Mouse (Mus musculus) lung, embryonic 14.5 days (tissue): ENCODE results near the gene Hdac4. TPM values are rescaled to one million over a fixed set of nuclear protein-coding genes. Genes with fewer than 3 reads are reported as not detected.
A peak's percentile ranks its signal among the peaks of the same experiment; 100 is the strongest.

Experiments used
- ATAC-seq: fragments of 200-750 bp; cut with Nextera tagmentation; 2 replicates; pipeline ENCODE4 v1.8.0; 2017; ENCODE audit warnings: mild to moderate bottlenecking, moderate TSS enrichment, moderate library complexity; ENCODE audit not compliant: insufficient read depth
- DNase-seq: peaks from one replicate; pipeline ENCODE4 v3.0.0-alpha.2; 2015
- H3K27ac ChIP-seq: fragments of 300-500 bp; sonication (generic); 2 replicates; pipeline ENCODE4 v1.5.1; 2014; ENCODE audit warnings: low read depth, mild to moderate bottlenecking, moderate library complexity
- H3K27me3 ChIP-seq: fragments of 300-500 bp; sonication (generic); 2 replicates; pipeline ENCODE4 v1.6.1; 2014; ENCODE audit warnings: low read length, control low read depth; ENCODE audit not compliant: insufficient read depth
- H3K36me3 ChIP-seq: fragments of 300-500 bp; sonication (generic); 2 replicates; pipeline ENCODE4 v1.6.1; 2014; ENCODE audit warnings: control low read depth; ENCODE audit not compliant: insufficient read depth
- H3K4me1 ChIP-seq: fragments of 300-500 bp; sonication (generic); 2 replicates; pipeline ENCODE4 v1.6.1; 2014; ENCODE audit warnings: antibody characterized with exemption, control low read depth; ENCODE audit not compliant: insufficient read depth
- H3K4me2 ChIP-seq: fragments of 300-500 bp; sonication (generic); 2 replicates; pipeline ENCODE4 v1.6.1; 2014; ENCODE audit warnings: mild to moderate bottlenecking
- H3K4me3 ChIP-seq: fragments of 300-500 bp; sonication (generic); 2 replicates; pipeline ENCODE4 v1.5.1; 2014; ENCODE audit warnings: low read depth, low read length
- H3K9ac ChIP-seq: fragments of 300-500 bp; sonication (generic); 2 replicates; pipeline ENCODE4 v1.6.1; 2014
- H3K9me3 ChIP-seq: fragments of 300-500 bp; sonication (generic); 2 replicates; pipeline ENCODE4 v1.6.1; 2016; ENCODE audit warnings: low read depth, low read length, control low read depth
- CTCF ChIP-seq: IDR thresholded peaks from 2 replicates; pipeline ENCODE4 v1.5.1; 2016; ENCODE audit warnings: antibody characterized with exemption, low read depth
- WGBS: fragments of 180-500 bp; shearing (Covaris S2); extraction: QIAGEN DNeasy Blood & Tissue Kit; methylation state at CpG from one replicate; pipeline ENCODE4 v1.1.7; 2014; 5-methylcytosine and 5-hydroxymethylcytosine counted together
- polyA plus RNA-seq: library from polyadenylated mRNA; unstranded; fragments of >200 nt; fragmentation: Nextera tagmentation; extraction: Ambion mirVana; gene quantifications from 2 replicates; pipeline ENCODE4 v1.2.1, GENCODE M21; 2014

Gene Hdac4
- polyA plus RNA-seq, 1 experiment from 2014 or later: 20.2 TPM

DNA sequence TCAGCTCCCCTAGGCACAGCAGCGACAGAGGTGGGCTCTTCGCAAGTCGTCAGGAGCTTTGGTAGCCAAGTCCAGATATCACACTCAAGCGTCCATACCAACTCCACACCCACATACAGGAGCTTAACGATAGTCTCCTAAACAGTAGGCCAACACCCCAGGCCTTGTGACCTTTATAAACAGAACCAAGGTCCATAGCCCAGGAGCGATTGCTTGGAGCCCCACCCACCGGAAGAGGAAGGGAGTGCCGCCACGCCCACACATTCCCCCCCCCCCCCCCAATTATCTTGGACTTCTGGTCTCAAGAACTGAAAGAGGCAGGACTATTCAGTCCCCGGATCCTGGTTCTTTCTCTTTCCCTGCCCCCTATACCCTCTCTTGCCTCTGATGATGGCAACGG is 301.9 kb downstream of the Hdac4 start:
- Histone ChIP-seq H3K27ac (no peak overlapping the region), H3K9ac (no peak overlapping the region), H3K9me3 (no peaks in the 10 kb centered on the region), H3K4me2 (no peak overlapping the region), H3K4me1 (no peaks in the 10 kb centered on the region), H3K4me3 (no peak overlapping the region), H3K36me3 (no peaks in the 10 kb centered on the region), H3K27me3 (no peaks in the 10 kb centered on the region)
- WGBS: 89% methylated on average over 11 of the region's 11 CpGs
- DNase-seq: no peak
- TF ChIP-seq CTCF: no peak
- no peak for ATAC-seq

DNA sequence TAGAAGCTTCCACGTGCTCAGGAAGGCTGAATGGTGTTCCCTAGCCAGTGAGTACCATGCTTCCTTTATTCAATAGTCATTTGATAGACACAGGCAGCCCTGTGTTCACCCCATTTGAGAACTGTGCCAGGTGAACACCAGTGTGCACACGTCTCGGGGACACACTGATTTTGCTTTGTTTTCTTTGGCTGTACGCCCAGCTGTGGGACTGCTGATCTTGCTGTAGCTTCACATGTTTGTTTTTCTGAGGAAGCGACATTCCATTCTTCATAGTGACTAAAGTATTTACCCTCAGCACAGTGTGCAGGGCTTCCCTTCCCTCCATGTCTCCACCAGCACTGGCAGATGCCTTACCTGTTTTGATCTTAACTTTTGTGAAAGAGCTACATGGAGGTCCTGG is 312.4 kb downstream of the Hdac4 start:
- no peak overlapping the region for H3K4me3 ChIP-seq
- DNase-seq: peak; percentile 84
- no peaks in the 10 kb centered on the region for H3K9me3 ChIP-seq
- no peaks in the 10 kb centered on the region for H3K4me1 ChIP-seq
- no peak overlapping the region for H3K4me2 ChIP-seq
- no peaks in the 10 kb centered on the region for H3K27me3 ChIP-seq
- WGBS: 24% methylated on average over 5 of the region's 5 CpGs
- no peak for TF ChIP-seq CTCF
- H3K9ac ChIP-seq: no peak overlapping the region
- ATAC-seq: peak; percentile 75
- H3K36me3 ChIP-seq: no peaks in the 10 kb centered on the region
- peak overlapping the region; percentile 32; the same call in 1 of the 2 replicates for H3K27ac ChIP-seq

DNA sequence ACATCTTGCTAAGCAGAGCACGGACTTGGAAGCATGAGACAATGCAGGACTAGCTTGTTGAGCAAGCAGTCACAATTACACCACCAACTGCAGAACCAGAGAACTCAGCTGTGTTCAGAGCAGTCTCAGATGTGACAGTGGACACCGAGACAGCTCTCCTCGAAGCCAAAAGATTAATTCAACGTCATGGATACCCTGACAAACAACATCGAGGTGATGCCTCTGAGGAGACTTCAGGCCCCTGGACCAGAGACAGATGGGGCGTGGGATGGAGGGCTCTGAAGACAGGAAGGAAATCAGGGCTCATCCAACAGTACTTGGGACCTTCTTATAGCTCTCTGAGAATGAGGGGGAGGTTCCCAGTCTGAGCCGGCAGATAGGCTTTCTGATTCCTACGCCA is 314.6 kb downstream of the Hdac4 start:
- WGBS: 41% methylated on average over 8 of the region's 8 CpGs
- H3K4me1 ChIP-seq: no peaks in the 10 kb centered on the region
- ATAC-seq: no peak
- no peak overlapping the region for H3K27ac ChIP-seq
- H3K4me3 ChIP-seq: no peak overlapping the region
- no peaks in the 10 kb centered on the region for H3K9me3 ChIP-seq
- no peak overlapping the region for H3K9ac ChIP-seq
- no peak for DNase-seq
- H3K27me3 ChIP-seq: no peaks in the 10 kb centered on the region
- TF ChIP-seq CTCF: no peak
- H3K4me2 ChIP-seq: no peak overlapping the region
- H3K36me3 ChIP-seq: no peaks in the 10 kb centered on the region

DNA sequence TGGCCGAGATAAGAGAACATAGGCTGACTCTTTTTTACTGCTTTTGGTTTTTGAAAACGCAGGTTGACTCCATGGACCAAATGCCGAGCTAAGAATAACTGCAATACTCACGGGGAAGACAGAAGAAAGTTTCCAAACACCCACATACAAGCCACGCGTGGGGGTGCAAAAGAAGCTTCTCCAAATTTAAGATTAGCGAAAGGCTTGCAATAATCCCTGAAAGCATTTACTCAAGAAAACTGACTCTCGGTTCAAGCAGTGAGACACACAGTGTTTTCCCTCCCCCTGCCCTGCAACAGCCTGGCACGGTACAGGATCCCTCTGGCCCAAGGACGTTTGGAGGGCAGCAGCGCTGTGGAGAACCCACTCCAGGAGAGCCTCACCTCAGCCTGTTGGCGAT is 315.3 kb downstream of the Hdac4 start:
- H3K4me2 ChIP-seq: no peak overlapping the region
- no peaks in the 10 kb centered on the region for H3K9me3 ChIP-seq
- 86% methylated on average over 12 of the region's 12 CpGs for WGBS
- no peak overlapping the region for H3K9ac ChIP-seq
- no peaks in the 10 kb centered on the region for H3K36me3 ChIP-seq
- ATAC-seq: no peak
- no peak for DNase-seq
- no peak overlapping the region for H3K27ac ChIP-seq
- TF ChIP-seq CTCF: no peak
- no peaks in the 10 kb centered on the region for H3K27me3 ChIP-seq
- no peak overlapping the region for H3K4me3 ChIP-seq
- H3K4me1 ChIP-seq: no peaks in the 10 kb centered on the region
